Mouse (Mus musculus) lung, embryonic 16.5 days (tissue): ENCODE measurements around the gene Eif4h. TPM values are rescaled to one million over a fixed set of nuclear protein-coding genes. Genes with fewer than 3 reads are reported as not detected.

Source experiments
- ATAC-seq: fragments of 200-750 bp; cut with Nextera tagmentation; 2 replicates; pipeline ENCODE4 v1.8.0; 2017; ENCODE audit warnings: low read depth, mild to moderate bottlenecking, moderate library complexity
- H3K27ac ChIP-seq: fragments of 300-500 bp; sonication (generic); 2 replicates; pipeline ENCODE4 v1.5.1; 2014; ENCODE audit warnings: mild to moderate bottlenecking, control low read depth, low read length
- H3K27me3 ChIP-seq: fragments of 300-500 bp; sonication (generic); 2 replicates; pipeline ENCODE4 v1.6.1; 2014; ENCODE audit warnings: low read depth, low read length, mixed read lengths; ENCODE audit not compliant: control insufficient read depth, insufficient read depth
- H3K36me3 ChIP-seq: fragments of 300-500 bp; sonication (generic); 2 replicates; pipeline ENCODE4 v1.6.1; 2014; ENCODE audit warnings: low read length; ENCODE audit not compliant: control insufficient read depth, insufficient read depth
- H3K4me1 ChIP-seq: fragments of 300-500 bp; sonication (generic); replicated peaks from 2 replicates; pipeline ENCODE4 v1.6.1; 2014; ENCODE audit warnings: low read length, mixed read lengths; ENCODE audit not compliant: control insufficient read depth, insufficient read depth
- H3K4me2 ChIP-seq: fragments of 300-500 bp; sonication (generic); 2 replicates; pipeline ENCODE4 v1.6.1; 2014; ENCODE audit warnings: low read depth, low read length, control low read depth
- H3K4me3 ChIP-seq: fragments of 300-500 bp; sonication (generic); 2 replicates; pipeline ENCODE4 v1.5.1; 2014; ENCODE audit warnings: mild to moderate bottlenecking, low read length, control low read depth
- H3K9ac ChIP-seq: fragments of 300-500 bp; sonication (generic); 2 replicates; pipeline ENCODE4 v1.6.1; 2014; ENCODE audit warnings: low read length, control low read depth
- H3K9me3 ChIP-seq: fragments of 300-500 bp; sonication (generic); 2 replicates; pipeline ENCODE4 v1.6.1; 2016; ENCODE audit warnings: low read length; ENCODE audit not compliant: control insufficient read depth
- WGBS: fragments of 180-500 bp; shearing (Covaris S2); extraction: QIAGEN DNeasy Blood & Tissue Kit; methylation state at CpG from one replicate; pipeline ENCODE4 v1.1.7; 2014; 5-methylcytosine and 5-hydroxymethylcytosine counted together
- polyA plus RNA-seq: library from polyadenylated mRNA; unstranded; fragments of >200 nt; fragmentation: Nextera tagmentation; extraction: Ambion mirVana; gene quantifications from 2 replicates; pipeline ENCODE4 v1.2.1, GENCODE M21; 2015

The Eif4h gene
- polyA plus RNA-seq, 1 experiment from 2014 or later: 493 TPM

DNA sequence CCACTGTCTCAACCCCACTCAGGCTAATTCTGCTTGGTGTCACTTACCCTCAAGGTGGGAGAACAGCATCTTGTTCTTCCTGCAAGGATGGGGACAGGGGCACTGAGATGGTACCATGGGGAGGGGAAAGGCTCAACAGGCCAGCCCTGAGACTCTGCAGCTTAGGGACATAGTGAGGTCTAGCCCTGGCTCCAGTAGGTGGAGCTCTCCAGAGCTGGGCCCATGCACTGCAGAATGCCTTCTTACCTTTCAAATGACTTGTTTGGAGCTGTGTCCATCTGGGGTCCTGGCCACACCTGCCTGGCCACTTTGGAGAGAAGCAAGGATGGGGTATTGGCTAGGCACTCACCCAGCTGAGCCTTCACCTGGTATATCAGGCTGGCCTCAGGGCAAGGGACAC, 33.0 kb downstream of the Eif4h start:
- H3K4me2 ChIP-seq: no peak overlapping the region
- no peak overlapping the region for H3K27ac ChIP-seq
- no peak overlapping the region for H3K9ac ChIP-seq
- ATAC-seq: no peak
- no peaks in the 10 kb centered on the region for H3K36me3 ChIP-seq
- no peaks in the 10 kb centered on the region for H3K9me3 ChIP-seq
- no peaks in the 10 kb centered on the region for H3K4me1 ChIP-seq
- H3K27me3 ChIP-seq: no peaks in the 10 kb centered on the region
- H3K4me3 ChIP-seq: no peak overlapping the region

DNA sequence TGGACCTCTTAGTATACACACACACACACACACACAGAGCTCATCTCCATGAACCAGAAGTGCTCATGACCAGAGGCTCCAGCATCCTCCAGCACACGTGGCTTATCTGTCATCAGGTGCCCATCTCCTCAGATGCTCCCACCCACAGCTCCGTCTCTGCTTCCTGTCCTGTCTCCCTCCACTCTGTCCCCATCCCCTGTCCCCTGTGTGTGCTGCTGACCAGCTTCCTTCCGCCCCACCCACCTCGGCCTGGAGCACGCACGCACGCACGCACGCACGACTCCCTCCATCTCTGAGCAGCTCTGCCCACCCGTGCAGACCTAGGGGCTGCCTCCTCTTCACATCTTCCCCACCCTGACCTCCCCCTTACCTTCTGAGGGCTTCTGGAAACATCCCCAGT, 34.9 kb downstream of the Eif4h start:
- H3K4me2 ChIP-seq: no peak overlapping the region
- 71% methylated on average over 11 of the region's 11 CpGs for WGBS
- H3K27me3 ChIP-seq: no peaks in the 10 kb centered on the region
- H3K9me3 ChIP-seq: no peaks in the 10 kb centered on the region
- H3K9ac ChIP-seq: no peak overlapping the region
- H3K4me3 ChIP-seq: no peak overlapping the region
- no peak for ATAC-seq
- H3K36me3 ChIP-seq: no peaks in the 10 kb centered on the region
- no peak overlapping the region for H3K27ac ChIP-seq
- H3K4me1 ChIP-seq: no peaks in the 10 kb centered on the region

DNA sequence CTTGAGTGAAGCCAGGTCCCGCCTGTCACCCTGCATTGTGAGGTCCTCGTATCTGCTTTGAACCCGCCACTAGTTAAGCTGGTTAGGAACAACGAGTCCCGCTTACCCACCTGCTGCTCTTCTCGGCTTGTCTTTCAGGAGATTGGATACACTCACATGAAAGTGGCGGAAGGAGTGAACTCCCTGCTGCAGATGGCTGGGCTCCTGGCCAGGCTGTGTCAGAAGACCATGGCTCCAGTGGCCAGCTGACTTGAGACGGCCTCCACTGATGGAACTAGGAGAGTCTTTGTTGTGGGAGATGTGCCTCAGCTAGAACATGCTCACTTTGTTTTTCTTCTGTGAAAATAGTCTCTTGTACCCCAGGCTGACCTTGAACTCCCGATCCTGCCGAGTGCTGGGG, 41.6 kb downstream of the Eif4h start:
- Histone ChIP-seq H3K4me2 (no peak overlapping the region), H3K9me3 (no peaks in the 10 kb centered on the region), H3K9ac (no peak overlapping the region), H3K4me1 (no peaks in the 10 kb centered on the region), H3K4me3 (no peak overlapping the region), H3K27me3 (no peaks in the 10 kb centered on the region), H3K36me3 (peaks cover 36% of the 10 kb centered on the region), H3K27ac (no peak overlapping the region)
- ATAC-seq: no peak
- WGBS: 80% methylated on average over 10 of the region's 10 CpGs

DNA sequence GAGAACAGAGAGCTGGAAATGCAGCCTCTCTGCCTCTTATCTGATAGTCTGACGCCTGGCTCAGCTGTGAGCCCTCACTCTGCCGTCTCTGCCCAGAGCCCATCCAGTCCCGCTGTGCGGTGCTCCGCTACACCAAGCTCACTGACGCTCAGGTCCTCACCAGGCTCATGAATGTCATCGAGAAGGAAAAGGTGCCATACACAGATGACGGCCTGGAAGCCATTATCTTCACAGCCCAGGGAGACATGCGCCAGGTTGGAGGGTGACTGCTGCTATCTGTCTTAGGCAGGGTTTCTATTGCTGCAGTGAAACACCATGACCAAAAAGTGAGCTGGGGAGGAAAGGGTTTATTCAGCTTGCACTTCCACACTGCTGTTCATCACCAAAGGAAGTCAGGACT, 46.2 kb downstream of the Eif4h start:
- no peak for ATAC-seq
- Histone ChIP-seq H3K4me3 (no peak overlapping the region), H3K4me1 (no peaks in the 10 kb centered on the region), H3K9me3 (no peaks in the 10 kb centered on the region), H3K9ac (no peak overlapping the region), H3K36me3 (peaks cover 35% of the 10 kb centered on the region), H3K27me3 (no peaks in the 10 kb centered on the region), H3K27ac (no peak overlapping the region), H3K4me2 (no peak overlapping the region)
- 76% methylated on average over 9 of the region's 9 CpGs for WGBS

DNA sequence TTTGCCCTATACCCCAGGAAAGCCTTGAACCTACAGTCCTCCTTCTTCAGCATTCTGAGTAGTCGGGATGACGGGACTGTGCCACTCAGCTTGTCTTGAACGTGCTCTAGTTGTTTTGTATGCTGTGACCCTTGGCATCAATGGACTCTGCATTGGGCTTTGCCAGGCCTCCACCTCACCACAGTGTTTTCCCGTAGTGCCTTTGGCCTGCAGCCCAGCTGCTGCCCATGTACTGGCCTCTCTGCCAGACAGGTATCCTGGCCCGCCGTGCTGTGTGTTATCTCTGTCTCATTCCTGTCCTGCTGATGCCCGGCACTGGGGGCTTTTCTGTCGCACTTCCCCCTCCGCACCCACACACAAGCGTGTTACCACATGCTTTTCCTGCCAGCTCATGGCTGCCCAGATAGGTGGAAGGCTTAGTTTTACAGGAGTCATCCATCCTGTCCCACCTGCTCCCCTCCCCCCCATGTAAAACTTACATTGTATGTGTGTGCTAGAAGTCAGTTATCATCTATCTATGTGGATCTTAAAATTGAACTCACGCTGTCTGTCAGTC, 47.2 kb downstream of the Eif4h start:
- Histone ChIP-seq H3K4me3 (no peak overlapping the region), H3K27me3 (no peaks in the 10 kb centered on the region), H3K36me3 (peaks cover 28% of the 10 kb centered on the region), H3K9ac (no peak overlapping the region), H3K4me1 (no peaks in the 10 kb centered on the region), H3K4me2 (no peak overlapping the region), H3K27ac (no peak overlapping the region), H3K9me3 (no peaks in the 10 kb centered on the region)
- no peak for ATAC-seq
- 89% methylated on average over 11 of the region's 11 CpGs for WGBS

DNA sequence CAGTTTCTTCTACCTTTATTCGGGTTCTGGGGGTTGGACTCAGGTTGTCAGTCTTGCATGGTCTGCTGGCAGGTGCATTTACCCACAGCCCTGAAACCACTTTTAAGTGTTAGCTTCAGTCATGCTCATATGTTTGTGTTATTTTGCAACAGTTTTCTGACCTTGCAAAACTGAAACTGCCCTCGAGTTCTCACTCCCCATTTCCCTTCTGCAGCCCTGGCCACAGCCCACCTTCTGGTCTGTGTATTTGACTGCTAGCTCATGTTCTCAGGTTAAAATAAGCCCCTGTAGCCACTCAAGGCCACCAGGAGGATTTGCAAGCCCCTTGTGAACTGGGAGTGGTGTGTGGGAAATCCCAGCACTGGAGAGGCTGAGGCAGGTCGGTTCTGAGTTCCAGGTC, 49.4 kb downstream of the Eif4h start:
- 82% methylated on average over 3 of the region's 3 CpGs for WGBS
- Histone ChIP-seq H3K9me3 (no peaks in the 10 kb centered on the region), H3K4me1 (no peaks in the 10 kb centered on the region), H3K4me2 (no peak overlapping the region), H3K27me3 (no peaks in the 10 kb centered on the region), H3K9ac (no peak overlapping the region), H3K27ac (no peak overlapping the region), H3K4me3 (no peak overlapping the region), H3K36me3 (peaks cover 16% of the 10 kb centered on the region)
- ATAC-seq: no peak

DNA sequence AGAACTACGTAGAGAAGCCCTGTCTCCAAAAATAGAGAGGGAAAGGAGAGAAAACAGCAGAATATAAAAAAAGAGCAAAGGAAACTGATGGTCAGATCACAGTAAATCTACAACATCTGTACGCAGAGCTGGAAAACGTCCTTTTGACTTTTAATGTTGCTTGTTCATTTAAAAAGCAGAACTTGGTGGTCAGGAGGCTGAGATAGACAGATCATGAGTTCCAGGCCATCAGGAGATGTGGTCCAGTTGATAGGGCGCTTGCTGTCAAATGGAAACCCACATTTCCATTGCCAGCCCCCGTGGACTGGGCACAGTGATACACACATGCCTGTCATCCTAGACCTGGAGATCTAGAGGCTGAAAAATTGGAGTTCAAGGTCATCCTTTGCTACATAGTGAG, 54.5 kb downstream of the Eif4h start:
- H3K9me3 ChIP-seq: no peaks in the 10 kb centered on the region
- H3K27ac ChIP-seq: no peak overlapping the region
- no peaks in the 10 kb centered on the region for H3K36me3 ChIP-seq
- peaks cover 9% of the 10 kb centered on the region for H3K4me1 ChIP-seq
- no peaks in the 10 kb centered on the region for H3K27me3 ChIP-seq
- no peak overlapping the region for H3K9ac ChIP-seq
- no peak overlapping the region for H3K4me3 ChIP-seq
- 85% methylated on average over 5 of the region's 5 CpGs for WGBS
- no peak for ATAC-seq
- no peak overlapping the region for H3K4me2 ChIP-seq

DNA sequence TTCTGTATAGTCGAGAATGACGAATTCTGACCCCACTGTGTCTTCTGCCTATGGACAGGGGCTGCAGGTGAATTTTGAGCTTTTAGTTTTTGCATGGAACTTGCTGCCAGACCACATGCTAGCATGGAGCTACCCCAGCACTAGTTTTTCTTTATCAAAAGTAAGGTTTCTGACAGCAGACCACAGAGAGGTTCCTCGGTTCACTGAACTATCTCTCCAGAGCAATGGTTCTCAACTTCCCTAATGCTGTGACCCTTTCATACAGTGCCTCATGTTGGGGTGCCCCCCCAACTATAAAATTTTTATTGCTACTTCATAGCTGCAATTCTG, 55.4 kb downstream of the Eif4h start:
- Histone ChIP-seq H3K27me3 (no peaks in the 10 kb centered on the region), H3K4me3 (peak overlapping the region; percentile 99; the same call in 1 of the 2 replicates), H3K27ac (no peak overlapping the region), H3K4me1 (peaks cover 9% of the 10 kb centered on the region), H3K4me2 (peak overlapping the region; percentile 94), H3K36me3 (no peaks in the 10 kb centered on the region), H3K9me3 (no peaks in the 10 kb centered on the region), H3K9ac (peak overlapping the region; percentile 95; the same call in 1 of the 2 replicates)
- no peak for ATAC-seq
- 70% methylated on average over 3 of the region's 3 CpGs for WGBS

DNA sequence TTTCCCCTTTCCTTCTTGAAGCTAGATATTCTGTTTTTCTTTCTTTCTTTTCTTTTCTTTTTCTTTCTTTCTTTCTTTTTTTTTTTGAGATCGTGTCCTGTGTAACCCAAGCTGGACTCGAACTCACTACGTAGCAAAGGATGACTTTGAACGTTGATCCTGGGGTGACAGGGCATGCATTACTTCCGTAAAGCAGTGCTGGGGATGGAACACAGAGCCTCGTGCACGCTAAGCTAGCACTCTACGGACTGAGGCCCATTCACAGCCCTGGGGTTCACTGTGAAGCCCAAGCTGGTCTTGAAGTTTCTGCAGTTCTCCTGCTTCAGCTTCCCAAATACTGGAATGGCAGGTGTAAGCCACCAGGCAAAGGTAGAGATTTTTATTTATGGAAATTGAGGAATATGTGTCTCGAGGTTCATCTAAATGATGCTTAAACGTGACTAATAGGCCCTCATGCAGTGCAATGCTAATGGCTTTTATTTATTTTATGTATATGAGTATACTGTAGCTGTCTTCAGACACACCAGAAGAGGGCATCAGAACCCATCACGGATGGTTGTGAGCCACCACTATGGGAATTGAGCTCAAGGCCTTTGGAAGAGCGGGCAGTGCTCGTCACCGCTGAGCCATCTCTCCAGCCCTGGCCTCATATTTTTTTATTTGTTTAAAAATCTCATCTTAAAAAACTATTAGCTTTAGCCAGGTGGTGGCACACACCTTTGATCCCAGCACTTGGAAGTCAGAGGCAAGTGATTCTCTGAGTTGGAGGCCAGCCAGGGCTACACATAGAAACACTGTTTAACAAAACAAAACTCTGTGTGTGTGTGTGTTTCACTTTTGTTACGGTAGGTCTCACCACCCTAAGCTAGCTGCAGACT, 56.0 kb downstream of the Eif4h start:
- Histone ChIP-seq H3K27ac (peak overlapping the region; percentile 43; the same call in 1 of the 2 replicates), H3K4me3 (peak overlapping the region; percentile 99), H3K9ac (peak overlapping the region; percentile 95), H3K36me3 (no peaks in the 10 kb centered on the region), H3K4me2 (peak overlapping the region; percentile 94), H3K9me3 (no peaks in the 10 kb centered on the region), H3K27me3 (no peaks in the 10 kb centered on the region), H3K4me1 (peaks cover 9% of the 10 kb centered on the region)
- ATAC-seq: no peak
- WGBS: 24% methylated on average over 15 of the region's 15 CpGs
